In the genomic region with DNA sequence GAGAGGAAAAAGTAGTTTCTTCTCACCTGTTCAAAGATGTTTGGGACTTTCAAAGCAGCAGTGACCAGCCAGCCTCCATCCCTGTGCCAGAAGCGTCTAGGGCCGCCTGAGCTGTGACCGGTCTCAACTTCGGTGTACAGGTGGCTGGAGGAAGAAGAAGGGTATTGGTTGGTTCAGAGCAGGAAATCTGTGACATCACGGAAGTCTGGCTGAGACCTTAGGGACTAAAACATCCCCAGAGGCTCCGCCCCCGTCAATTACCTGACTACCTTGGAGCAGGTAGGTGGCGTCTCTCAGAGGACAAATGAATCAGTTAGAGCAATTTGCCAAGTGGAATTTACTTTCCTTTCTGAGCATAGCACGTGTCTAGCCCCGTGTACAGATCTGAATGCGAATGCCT, we compare ENCODE assay signal across 8 mouse cellular contexts. TPM values are rescaled to one million over a fixed set of nuclear protein-coding genes. Genes with fewer than 3 reads are reported as not detected.
DNase-seq lines count a peak whose midpoint lies in the region; ATAC-seq lines count a peak whose summit lies in the region.

TSS of gene Lnx1 (minus strand) at position 147 of the 400 bp plus-strand sequence.

- DNase-seq in neural tube, embryonic 11.5 days (ENCODE audit: low spot score): no peak
- no peak for DNase-seq in neural tube, embryonic 10.5 days (ENCODE audit: extremely low spot score, low spot score)
- DNase-seq in layer of hippocampus, postnatal 10 days (ENCODE audit: low spot score in 2 of 2): no peak
- peak; percentile 16 to 41 for DNase-seq in lung, postnatal 4 days
- DNase-seq in right cerebral cortex, postnatal 10 days (ENCODE audit: low spot score in 2 of 2): no peak
- DNase-seq in spleen, adult 12 weeks (ENCODE audit: low spot score): no peak
- DNase-seq in embryo, embryonic 10.5 days (ENCODE audit: low spot score): no peak

- H3K4me1 ChIP-seq in neural tube, embryonic 11.5 days (ENCODE audit: control insufficient read depth, insufficient read depth, low read length): no peaks in the 10 kb centered on the region
- H3K4me1 ChIP-seq in heart, embryonic 16.5 days (ENCODE audit: control insufficient read depth, insufficient read depth, low read length): peaks cover 15% of the 10 kb centered on the region

- H3K9ac ChIP-seq in neural tube, embryonic 11.5 days (ENCODE audit: low read length): no peak within 1 kb of the TSS
- H3K9ac ChIP-seq in heart, embryonic 16.5 days (ENCODE audit: low read length): 0 out of 2 replicates have a peak within 1 kb of the TSS, but pooled peaks have one; percentile 58

- no peaks in the 10 kb centered on the region for H3K27me3 ChIP-seq in neural tube, embryonic 11.5 days (ENCODE audit: control insufficient read depth, insufficient read depth, low read length)
- H3K27me3 ChIP-seq in heart, embryonic 16.5 days (ENCODE audit: control insufficient read depth, insufficient read depth, low read length): no peaks in the 10 kb centered on the region

- H3K27ac ChIP-seq in neural tube, embryonic 11.5 days (ENCODE audit: low read depth, low read length): no peak within 1 kb of the TSS
- peak within 1 kb of the TSS; percentile 67 for H3K27ac ChIP-seq in heart, embryonic 16.5 days (ENCODE audit: low read length)

- H3K9me3 ChIP-seq in neural tube, embryonic 11.5 days (ENCODE audit: control insufficient read depth, low read length): no peaks in the 10 kb centered on the region
- H3K9me3 ChIP-seq in heart, embryonic 16.5 days (replicated peaks; ENCODE audit: control insufficient read depth, low read length): no peaks in the 10 kb centered on the region

- H3K4me3 ChIP-seq in neural tube, embryonic 11.5 days (ENCODE audit: low read depth, low read length): no peak within 1 kb of the TSS
- H3K4me3 ChIP-seq in heart, embryonic 16.5 days (ENCODE audit: low read length): peak within 1 kb of the TSS; percentile 56

- 60% methylated on average over 11 of the region's 11 CpGs for WGBS in neural tube, embryonic 11.5 days
- WGBS in heart, embryonic 16.5 days: 73% methylated on average over 11 of the region's 11 CpGs

- ATAC-seq in neural tube, embryonic 11.5 days (ENCODE audit: insufficient read depth, low FRiP score, low TSS enrichment): no peak
- ATAC-seq in heart, embryonic 16.5 days (replicated peaks; ENCODE audit: extremely low read depth, insufficient read depth, low FRiP score): no peak

- H3K36me3 ChIP-seq in neural tube, embryonic 11.5 days (ENCODE audit: control insufficient read depth, insufficient read depth, low read length): no peaks in the 10 kb centered on the region
- no peaks in the 10 kb centered on the region for H3K36me3 ChIP-seq in heart, embryonic 16.5 days (ENCODE audit: control insufficient read depth, insufficient read depth)

- H3K4me2 ChIP-seq in neural tube, embryonic 11.5 days (ENCODE audit: low read depth): peak within 1 kb of the TSS; percentile 38
- H3K4me2 ChIP-seq in heart, embryonic 16.5 days (ENCODE audit: low read depth, low read length): peak within 1 kb of the TSS; percentile 62

RNA-seq across cellular contexts. Expression of gene Lnx1, which starts in this region (rescaled TPM):
- 0.13 and 0.27 TPM in 2 replicates for polyA plus RNA-seq in neural tube, embryonic 11.5 days (2014; fragmentation: Nextera tagmentation; extraction: Ambion mirVana)
- polyA plus RNA-seq in heart, embryonic 16.5 days (2015; fragmentation: Nextera tagmentation; extraction: Ambion mirVana): 0.67 and 1.2 TPM in 2 replicates
- total RNA-seq in layer of hippocampus, postnatal 10 days (2021): 10 to 100 TPM; 19.3 to 22.3 TPM

Comparison
In these comparisons a context has a peak if more than half of its experiments do, and no peak if none do; other contexts are left out.
1. DNase-seq: peak in lung, postnatal 4 days (2 of 2); none in neural tube, embryonic 11.5 days (single experiment), neural tube, embryonic 10.5 days (single experiment), layer of hippocampus, postnatal 10 days (0 of 2), right cerebral cortex, postnatal 10 days (0 of 2), spleen, adult 12 weeks (single experiment) and embryo, embryonic 10.5 days (single experiment).